Mouse (Mus musculus) kidney, adult 11 months (tissue): ENCODE results near the gene Iapp.
"Not testable (repeated sequence)": the region's sequence is repeated elsewhere in the genome, so short reads cannot be mapped to it uniquely, and the experiment has no call there.

ENCODE experiments used
- DNase-seq: peaks from one replicate; pipeline ENCODE4 v3.0.0; 2022

Gene Iapp

DNA sequence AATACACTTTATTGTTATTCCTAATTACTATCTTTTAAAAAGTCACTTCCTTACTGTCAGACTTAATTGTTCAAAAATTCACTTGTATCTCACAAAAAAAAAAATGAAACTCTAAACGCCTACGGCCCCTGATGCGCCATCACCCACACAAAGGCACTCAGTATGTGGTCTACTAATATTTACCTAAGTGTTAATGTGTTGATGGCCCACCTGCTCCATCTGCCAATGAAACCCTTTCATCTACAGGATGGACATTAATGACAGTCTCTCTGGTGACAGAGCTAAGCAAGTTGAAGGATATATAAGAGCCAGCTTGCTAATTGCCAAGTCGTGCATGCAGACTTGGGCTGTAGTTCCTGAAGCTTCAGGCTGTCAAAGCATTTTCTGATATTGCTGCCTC lies at the start of gene Iapp:
Gene Iapp, plus strand, starts transcription at position 326 of the 400 bp plus-strand sequence.
- no peak for DNase-seq

GRCm38 (mm10) chr6:142250738-142251307 lies 47.4 kb upstream of the Iapp start:
- DNase-seq: not testable (repeated sequence)

DNA sequence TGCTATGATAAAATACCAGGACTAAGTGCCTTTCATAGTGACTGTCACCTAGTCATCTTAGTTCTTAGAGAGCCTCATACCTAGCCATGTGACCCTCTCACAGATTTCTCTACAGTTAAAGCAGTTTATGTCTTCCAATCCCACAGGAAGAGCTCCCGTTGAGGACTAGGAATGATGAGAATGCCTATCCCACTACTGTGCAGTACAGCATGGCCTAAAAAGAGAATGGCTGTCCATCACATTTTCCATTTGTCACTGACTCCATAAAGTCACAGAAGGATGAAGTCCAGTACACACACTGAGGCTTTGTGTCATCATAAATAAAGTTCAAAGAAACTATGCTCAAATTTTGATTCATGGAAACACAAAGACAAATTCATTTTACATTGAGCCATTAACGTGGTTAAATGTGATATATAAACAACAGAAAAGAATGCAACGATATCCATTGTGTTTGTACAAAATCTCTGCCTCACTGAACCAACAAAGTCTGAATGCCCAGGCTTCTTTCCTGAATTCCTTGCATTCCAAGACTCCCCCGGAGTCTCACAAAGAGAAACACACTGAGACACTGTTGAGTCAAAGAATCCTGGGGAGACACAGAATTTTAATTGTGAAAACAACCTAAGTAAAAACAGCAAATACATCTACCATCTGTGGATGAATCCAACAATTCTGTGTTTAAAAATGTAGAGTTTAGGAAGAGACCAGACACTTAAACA lies 22.3 kb upstream of the Iapp start:
- DNase-seq: no peak

DNA sequence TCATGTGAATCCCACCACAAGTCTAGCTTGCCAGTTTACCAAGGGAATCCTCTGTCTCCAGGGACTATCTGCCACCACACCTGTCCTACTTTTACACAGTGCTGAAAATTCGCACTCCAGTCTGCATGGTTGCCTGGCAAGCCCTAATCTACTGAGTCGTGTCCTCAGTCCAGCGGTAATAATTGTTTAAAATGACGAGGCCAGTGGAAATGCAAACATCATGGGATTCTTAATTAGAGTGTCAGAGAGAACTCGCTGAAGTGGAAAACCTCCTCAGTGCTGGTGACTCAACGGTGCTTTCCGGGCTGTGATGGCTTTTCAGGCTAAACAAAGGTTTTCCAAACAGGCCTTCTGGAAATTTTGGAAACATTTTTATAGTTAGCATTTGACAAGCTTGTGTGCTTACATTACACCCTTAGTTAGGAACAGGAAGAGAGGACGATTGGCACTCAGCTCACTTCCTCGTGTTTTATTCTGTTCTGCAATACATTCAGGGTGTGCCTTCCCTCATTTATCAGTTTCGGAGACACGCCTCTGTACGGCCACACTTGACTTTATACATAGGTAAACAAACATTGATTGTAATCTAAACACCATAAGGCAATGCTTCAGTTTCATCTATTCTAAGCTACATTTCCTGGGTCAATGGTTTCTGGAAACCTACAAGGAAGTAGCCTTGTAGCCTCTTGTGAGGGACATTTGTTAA lies 8.7 kb upstream of the Iapp start:
- no peak for DNase-seq

- DNase-seq: no peak
These were observed 6.9 kb downstream of the Iapp start for GRCm38 (mm10) chr6:142305076-142305475.

GRCm38 (mm10) chr6:142314285-142314684 lies 16.1 kb downstream of the Iapp start:
- no peak for DNase-seq

- no peak for DNase-seq
These were observed 18.9 kb downstream of the Iapp start for GRCm38 (mm10) chr6:142317106-142317505.

GRCm38 (mm10) chr6:142322881-142323280 lies 24.7 kb downstream of the Iapp start, which contains the start of gene Slco1a5:
Gene Slco1a5 (minus strand): TSS chr6:142322981.
- no peak for DNase-seq

DNA sequence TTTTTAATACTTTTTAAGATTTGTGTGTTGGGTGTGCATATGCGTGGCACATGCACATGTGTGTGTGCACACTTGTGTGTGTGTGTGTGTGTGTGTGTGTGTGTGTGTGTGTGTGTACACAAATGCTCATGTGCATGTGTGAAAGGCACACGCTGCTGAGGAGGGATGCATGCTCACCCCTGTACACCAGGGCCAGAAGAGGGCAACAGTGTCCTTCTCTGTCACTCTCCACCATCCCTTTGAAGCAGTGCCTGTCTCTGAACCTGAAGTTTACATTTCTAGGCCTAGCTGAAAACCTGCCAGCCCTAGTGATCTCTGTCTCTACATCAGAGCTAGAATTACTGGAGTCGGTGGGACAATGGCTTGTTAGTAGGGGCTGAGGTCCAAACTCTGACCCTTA lies 28.4 kb downstream of the Iapp start:
- no peak for DNase-seq

DNA sequence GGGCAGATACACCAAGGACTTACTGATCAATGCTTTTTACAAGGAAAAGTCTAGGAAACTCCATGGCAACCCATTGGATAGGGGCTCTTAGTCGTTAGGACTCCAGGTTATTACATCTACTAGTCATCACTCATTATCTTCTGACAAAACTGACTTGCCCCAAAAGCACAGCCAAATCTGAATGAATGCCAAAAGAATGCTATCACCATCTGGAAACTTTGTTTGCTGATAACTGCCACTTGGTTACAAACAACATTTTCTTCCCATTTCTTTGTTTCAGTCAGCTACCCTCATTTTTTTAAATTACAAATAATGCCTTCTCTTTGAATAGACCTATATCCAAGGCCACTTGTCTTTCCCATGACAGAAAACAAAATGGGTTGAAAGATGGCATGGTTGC lies 31.0 kb downstream of the Iapp start:
- no peak for DNase-seq

DNA sequence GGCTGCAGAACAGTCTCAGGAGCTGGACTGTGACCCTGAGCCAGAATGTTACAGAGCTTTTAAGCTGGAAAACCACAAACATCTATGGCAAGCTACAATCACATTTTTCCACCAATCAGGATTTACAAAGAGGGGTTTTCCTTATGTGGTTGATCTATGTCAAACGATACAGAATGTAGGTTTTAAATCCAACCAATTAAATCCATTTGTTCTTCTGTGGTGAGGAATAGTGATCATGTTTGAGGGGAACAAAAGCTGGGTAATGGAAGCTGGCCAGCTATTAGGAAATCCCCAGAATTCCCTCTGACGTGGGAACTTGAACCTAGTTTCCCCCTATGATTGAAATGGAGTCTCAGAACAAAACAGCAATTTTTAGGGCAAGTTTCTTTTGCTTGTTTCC lies 40.7 kb downstream of the Iapp start:
- DNase-seq: no peak

- DNase-seq: no peak
These were observed 41.4 kb downstream of the Iapp start for GRCm38 (mm10) chr6:142339576-142339975.

DNA sequence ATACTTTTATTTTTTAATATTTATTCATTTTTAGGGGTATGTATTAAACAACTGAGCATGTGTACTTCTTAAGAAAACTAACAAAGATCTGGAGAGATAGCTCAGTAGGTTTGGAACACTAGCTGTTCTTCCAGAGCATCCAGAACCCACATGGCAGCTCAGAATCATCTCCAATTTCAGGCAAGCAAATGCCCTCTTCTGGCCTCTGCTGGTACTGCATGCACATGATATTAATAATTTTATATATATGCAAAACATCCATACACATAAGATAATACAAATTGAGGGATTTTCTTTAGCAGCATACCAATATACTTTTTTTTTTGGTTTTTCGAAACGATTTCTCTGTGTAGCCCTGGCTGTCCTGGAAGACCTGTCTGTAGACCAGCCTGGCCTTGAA lies 45.3 kb downstream of the Iapp start:
- DNase-seq: no peak

GRCm38 (mm10) chr6:142345440-142346038 lies 47.3 kb downstream of the Iapp start, which contains the start of gene Pyroxd1:
Gene Pyroxd1 (plus strand): TSS chr6:142345654.
- peak; percentile 83 for DNase-seq

DNA sequence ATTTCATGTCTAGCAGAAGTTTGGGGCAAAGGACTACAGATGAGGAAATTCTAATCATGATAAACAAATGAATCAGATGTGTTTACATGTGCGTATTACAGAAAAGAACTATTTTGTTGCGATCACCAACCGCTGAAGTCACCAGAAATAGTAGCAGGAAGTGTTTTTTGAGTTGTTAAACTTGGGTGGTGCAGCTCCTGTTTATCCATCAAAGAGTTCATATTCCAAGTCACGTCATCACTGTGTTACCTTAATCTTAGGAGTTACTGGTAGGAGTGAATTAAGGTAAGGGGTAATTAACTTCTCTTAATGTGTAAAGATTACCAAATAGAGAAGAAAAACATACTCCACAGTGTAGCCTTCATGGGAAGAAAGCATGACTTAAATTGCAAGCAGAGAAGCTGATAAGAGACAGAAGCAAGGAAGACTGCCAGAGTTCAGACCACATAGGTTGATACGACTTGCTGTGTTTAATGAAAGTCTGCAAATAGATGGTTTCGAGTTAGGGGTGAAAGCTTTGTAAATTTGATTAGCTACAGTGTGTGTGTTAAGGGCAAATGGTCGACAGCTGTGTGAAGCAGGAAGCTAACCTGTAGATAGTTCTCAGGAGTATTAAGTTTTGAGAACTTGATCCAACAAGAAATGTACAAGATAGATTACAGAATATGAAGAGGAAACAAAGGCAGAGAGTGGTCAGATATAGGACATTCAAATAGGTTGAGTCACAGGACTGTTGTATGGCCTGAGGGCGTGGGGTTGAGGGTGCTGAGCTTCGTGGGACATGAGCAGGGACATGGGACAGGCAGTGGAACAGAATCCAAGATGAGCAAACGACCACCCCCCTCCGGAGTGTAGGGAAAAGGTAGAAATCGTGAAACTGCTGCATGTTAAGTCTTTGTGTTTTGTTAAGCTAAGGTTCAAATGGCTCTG lies 48.2 kb downstream of the Iapp start:
- DNase-seq: no peak

DNA sequence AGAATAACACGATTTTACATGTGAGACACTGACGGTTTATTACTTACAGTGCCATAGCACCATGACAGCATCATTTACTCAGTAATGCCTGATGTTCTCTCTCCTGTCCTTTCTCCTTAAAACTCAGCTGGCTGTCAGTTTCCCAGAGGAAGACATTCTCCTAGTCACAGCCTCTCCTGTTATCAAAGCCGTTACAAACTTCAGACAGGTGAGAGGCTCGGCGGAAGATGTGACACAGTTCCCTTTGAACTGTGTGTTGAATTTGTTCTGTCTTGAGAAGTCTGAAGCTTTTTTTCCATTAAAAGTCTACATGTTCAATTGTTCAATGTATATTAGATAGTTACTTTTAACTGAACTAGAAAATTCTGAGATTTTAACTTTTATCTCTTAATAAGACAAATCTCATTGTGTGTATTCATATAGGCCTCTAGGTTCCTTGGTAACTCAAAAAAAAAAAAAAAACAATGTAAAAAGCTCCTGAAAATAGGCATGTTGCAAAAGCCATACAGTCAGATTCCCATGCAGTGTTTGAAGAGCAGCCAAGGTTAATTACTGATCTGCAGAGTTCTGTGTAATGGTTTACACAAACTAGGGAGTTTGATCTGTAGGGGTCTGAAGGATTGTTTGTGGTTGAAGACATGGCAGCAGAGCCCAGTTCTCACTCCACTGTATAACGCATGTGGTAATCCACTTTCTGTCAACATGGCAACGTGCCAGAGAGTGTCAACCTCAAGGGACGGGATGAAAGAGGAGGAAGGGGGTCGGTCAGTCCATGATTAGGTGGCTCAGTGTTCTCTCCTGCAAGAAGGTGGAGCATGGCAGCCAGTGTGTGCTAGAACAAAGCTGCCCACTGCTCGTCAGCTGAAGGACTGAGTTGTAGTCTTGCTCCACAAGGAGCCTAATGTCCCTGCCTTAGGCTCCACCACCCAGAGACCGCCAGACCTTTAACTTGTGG lies 49.5 kb downstream of the Iapp start:
- DNase-seq: no peak

- not testable (repeated sequence) for DNase-seq
These were observed 53.9 kb downstream of the Iapp start for GRCm38 (mm10) chr6:142352099-142352498.
